Mouse (Mus musculus) T-helper 2 cell (primary cell): ENCODE measurements around the gene Cgnl1.

Experiments
- in situ Hi-C: fragments of 300-600 bp; cut with MboI, MseI; formaldehyde crosslinking; loops from one replicate; pipeline ENCODE4 v1.15.1; 2025; ENCODE audit warnings: high pct_unique_total_duplicates

Cgnl1 gene

GRCm38 (mm10) chr9:71722366-71722765 is 49.0 kb downstream of the Cgnl1 start:
- in situ Hi-C loops = no loop called here

- in situ Hi-C loops = no loop called here
Observed at GRCm38 (mm10) chr9:71716995-71717394, 54.4 kb downstream of the Cgnl1 start.

GRCm38 (mm10) chr9:71710776-71711175 is 60.6 kb downstream of the Cgnl1 start:
- in situ Hi-C loops = no loop called here

GRCm38 (mm10) chr9:71709199-71709598 is 62.2 kb downstream of the Cgnl1 start:
- in situ Hi-C loops = no loop called here

GRCm38 (mm10) chr9:71707989-71708388 is 63.4 kb downstream of the Cgnl1 start:
- in situ Hi-C loops = no loop called here

GRCm38 (mm10) chr9:71704332-71705014 is 66.9 kb downstream of the Cgnl1 start:
- in situ Hi-C loops = no loop called here

GRCm38 (mm10) chr9:71699087-71699486 is 72.3 kb downstream of the Cgnl1 start:
- in situ Hi-C loops = no loop called here

- in situ Hi-C loops = no loop called here
Observed at GRCm38 (mm10) chr9:71698116-71698515, 73.3 kb downstream of the Cgnl1 start.

- in situ Hi-C loops = no loop called here
Observed at GRCm38 (mm10) chr9:71697189-71697588, 74.2 kb downstream of the Cgnl1 start.

GRCm38 (mm10) chr9:71696762-71697161 is 74.6 kb downstream of the Cgnl1 start:
- in situ Hi-C loops = no loop called here

GRCm38 (mm10) chr9:71695133-71695532 is 76.3 kb downstream of the Cgnl1 start:
- in situ Hi-C loops = no loop called here

- in situ Hi-C loops = no loop called here
Observed at GRCm38 (mm10) chr9:71694223-71694622, 77.2 kb downstream of the Cgnl1 start.

- in situ Hi-C loops = no loop called here
Observed at GRCm38 (mm10) chr9:71693771-71694170, 77.6 kb downstream of the Cgnl1 start.

GRCm38 (mm10) chr9:71692165-71692564 is 79.2 kb downstream of the Cgnl1 start:
- in situ Hi-C loops = no loop called here

- in situ Hi-C loops = no loop called here
Observed at GRCm38 (mm10) chr9:71689369-71690073, 81.9 kb downstream of the Cgnl1 start.

GRCm38 (mm10) chr9:71686463-71686862 is 84.9 kb downstream of the Cgnl1 start:
- in situ Hi-C loops = no loop called here

- in situ Hi-C loops = loop anchor here (5.0 kb wide), 1 partner anchor 58 kb away; no protein-coding TSS in a partner anchor
Observed at GRCm38 (mm10) chr9:71684772-71685171, 86.6 kb downstream of the Cgnl1 start.

- in situ Hi-C loops = loop anchor here (5.0 kb wide), 1 partner anchor 62 kb away; no protein-coding TSS in a partner anchor
Observed at GRCm38 (mm10) chr9:71680381-71680780, 91.0 kb downstream of the Cgnl1 start.

- in situ Hi-C loops = no loop called here
Observed at GRCm38 (mm10) chr9:71679103-71679815, 92.1 kb downstream of the Cgnl1 start.

GRCm38 (mm10) chr9:71676988-71677688 is 94.3 kb downstream of the Cgnl1 start:
- in situ Hi-C loops = no loop called here

- in situ Hi-C loops = no loop called here
Observed at GRCm38 (mm10) chr9:71675799-71676414, 95.5 kb downstream of the Cgnl1 start.
